Mouse (Mus musculus): ENCODE results near the gene Prr19. TPM values are rescaled to one million over a fixed set of nuclear protein-coding genes. Genes with fewer than 3 reads are reported as not detected.
"Not testable (repeated sequence)": the region's sequence is repeated elsewhere in the genome, so short reads cannot be mapped to it uniquely, and the experiment has no call there.

Prr19 gene
- total RNA-seq, 2 experiments from 2014 or later = not detected

- DNase-seq (ENCODE audit: low spot score in 2 of 2) = no peak
Observed at GRCm38 (mm10) chr7:25317446-25317999, 16.3 kb downstream of the Prr19 start.

- no peak for DNase-seq (ENCODE audit: low spot score in 2 of 2)
Observed at GRCm38 (mm10) chr7:25322058-25322484, 20.9 kb downstream of the Prr19 start.

- no peak for DNase-seq (ENCODE audit: low spot score in 2 of 2)
Observed at GRCm38 (mm10) chr7:25323219-25323618, 22.0 kb downstream of the Prr19 start.

- not testable (repeated sequence) for DNase-seq (ENCODE audit: low spot score in 2 of 2)
Observed at GRCm38 (mm10) chr7:25325431-25325830, 24.2 kb downstream of the Prr19 start.

- no peak for DNase-seq (ENCODE audit: low spot score in 2 of 2)
Observed at GRCm38 (mm10) chr7:25326233-25326632, 25.0 kb downstream of the Prr19 start.

- peak; percentile 56 to 62 for DNase-seq (ENCODE audit: low spot score in 2 of 2)
Observed at GRCm38 (mm10) chr7:25333596-25334307, 32.5 kb downstream of the Prr19 start.

- DNase-seq (ENCODE audit: low spot score in 2 of 2) = no peak
Observed at GRCm38 (mm10) chr7:25334472-25334871, 33.3 kb downstream of the Prr19 start.

- no peak for DNase-seq (ENCODE audit: low spot score in 2 of 2)
Observed at GRCm38 (mm10) chr7:25339329-25339728, 38.1 kb downstream of the Prr19 start.

- no peak for DNase-seq (ENCODE audit: low spot score in 2 of 2)
Observed at GRCm38 (mm10) chr7:25341000-25341784, 40.0 kb downstream of the Prr19 start.

GRCm38 (mm10) chr7:25348861-25349260 lies 47.6 kb downstream of the Prr19 start:
- DNase-seq (ENCODE audit: low spot score in 2 of 2) = no peak

Other genes with a start within 250 kb of the Prr19 start
- gene Grik5, start 229.1 kb upstream of the Prr19 start, total RNA-seq (2021) = 100 to 1,000 TPM; 176 TPM
- 10 to 100 TPM; 34.9 TPM for gene Zfp574, start 228.8 kb upstream of the Prr19 start, total RNA-seq (2021)
- 10 to 100 TPM in 1 of 2 experiments, 1 to 10 TPM in 1; 7.7 to 12.9 TPM for gene Pou2f2, start 121.7 kb upstream of the Prr19 start, total RNA-seq (2021)
- 10 to 100 TPM; 24.2 to 26.7 TPM for gene Dedd2, start 80.8 kb upstream of the Prr19 start, total RNA-seq (2021)
- 10 to 100 TPM; 10.6 to 11.4 TPM for gene Zfp526, start 80.0 kb upstream of the Prr19 start, total RNA-seq (2021)
- gene Gsk3a, start 63.6 kb upstream of the Prr19 start, total RNA-seq (2021) = 100 to 1,000 TPM; 215 to 224 TPM
- 10 to 100 TPM; 60.8 to 65.2 TPM for gene Erf, start 50.6 kb upstream of the Prr19 start, total RNA-seq (2021)
- gene Cic, start 33.7 kb upstream of the Prr19 start, total RNA-seq (2021) = 100 to 1,000 TPM; 212 to 225 TPM
- 10 to 100 TPM; 35.7 to 36.9 TPM for gene Pafah1b3, start 3.4 kb upstream of the Prr19 start, total RNA-seq (2021)
- gene Tmem145, start 4.7 kb downstream of the Prr19 start, total RNA-seq (2021) = 10 to 100 TPM; 45.4 to 46.6 TPM
- gene Megf8, start 15.8 kb downstream of the Prr19 start, total RNA-seq (2021) = 100 to 1,000 TPM; 100 to 102 TPM
- not detected for gene Cnfn, start 68.3 kb downstream of the Prr19 start, total RNA-seq (2021)
- 1 to 10 TPM; 7.6 to 8.2 TPM for gene Lipe, start 97.3 kb downstream of the Prr19 start, total RNA-seq (2021)
- gene Cxcl17, start 111.5 kb downstream of the Prr19 start, total RNA-seq (2021) = not detected
- 1 to 10 TPM; 3.4 to 5.0 TPM for gene Ceacam1, start 176.2 kb downstream of the Prr19 start, total RNA-seq (2021)
- under 1 TPM; 0.33 to 0.37 TPM for gene Ceacam2, start 238.4 kb downstream of the Prr19 start, total RNA-seq (2021)